31 mouse cellular contexts compared by ENCODE assay signal in the genomic region with DNA sequence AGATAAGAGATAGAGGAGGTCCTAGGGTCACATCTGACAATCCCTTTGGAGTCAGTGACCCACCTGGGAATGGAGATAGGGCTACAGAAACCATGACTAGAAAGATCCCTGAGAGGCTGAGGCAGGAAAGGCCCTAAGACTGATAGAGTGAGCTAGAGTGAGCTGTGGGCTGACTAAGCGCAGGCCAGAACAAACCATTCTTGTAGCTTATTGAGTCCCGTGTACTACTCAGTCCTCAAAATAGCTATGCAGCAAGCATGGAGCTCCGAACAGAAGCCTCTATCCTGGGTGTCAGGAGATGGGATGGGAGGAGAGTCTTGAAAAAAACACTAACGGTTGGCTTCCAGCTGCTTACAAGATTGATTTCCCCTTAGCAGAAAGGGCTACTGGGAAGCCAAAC.
"Had no signal": no experiment of that assay in that cellular context is flagged by ENCODE, and none has a peak within 500 bp of the region (broad histone marks: within the 10 kb centered on the region; RNA-seq: fewer than 3 reads in every experiment).

No protein-coding gene starts in this region.

- H3K4me2 ChIP-seq: limb, embryonic 12.5 days; limb, embryonic 13.5 days; limb, embryonic 15.5 days; liver, embryonic 11.5 days; liver, embryonic 12.5 days; liver, embryonic 13.5 days; liver, embryonic 15.5 days; lung, embryonic 14.5 days; lung, embryonic 15.5 days; midbrain, embryonic 11.5 days; midbrain, embryonic 12.5 days; midbrain, embryonic 13.5 days; midbrain, embryonic 15.5 days; neural tube, embryonic 12.5 days had no signal

- H3K9ac ChIP-seq: limb, embryonic 12.5 days; limb, embryonic 13.5 days; limb, embryonic 15.5 days; liver, embryonic 12.5 days; liver, embryonic 13.5 days; liver, embryonic 14.5 days; liver, embryonic 15.5 days; liver, postnatal 0 days; lung, embryonic 14.5 days; lung, embryonic 15.5 days; midbrain, embryonic 12.5 days; midbrain, embryonic 13.5 days; midbrain, embryonic 15.5 days; neural tube, embryonic 12.5 days had no signal

- H3K9me3 ChIP-seq: limb, embryonic 10.5 days; limb, embryonic 12.5 days; limb, embryonic 13.5 days; limb, embryonic 15.5 days; liver, embryonic 12.5 days; liver, embryonic 13.5 days; liver, embryonic 15.5 days; lung, embryonic 15.5 days; megakaryocyte, embryonic 14.5 days; midbrain, embryonic 10.5 days; midbrain, embryonic 12.5 days; midbrain, embryonic 13.5 days; midbrain, embryonic 15.5 days; neural tube, embryonic 12.5 days had no signal

- H3K4me3 ChIP-seq: limb, embryonic 10.5 days; limb, embryonic 12.5 days; limb, embryonic 13.5 days; limb, embryonic 15.5 days; liver, embryonic 12.5 days; liver, embryonic 13.5 days; liver, embryonic 15.5 days; lung, embryonic 15.5 days; megakaryocyte, embryonic 14.5 days; midbrain, embryonic 10.5 days; midbrain, embryonic 12.5 days; midbrain, embryonic 13.5 days; midbrain, embryonic 15.5 days; myocyte; neural tube, embryonic 12.5 days had no signal

- H3K27me3 ChIP-seq: limb, embryonic 12.5 days; limb, embryonic 13.5 days; limb, embryonic 15.5 days; liver, embryonic 12.5 days; liver, embryonic 13.5 days; liver, embryonic 15.5 days; lung, embryonic 15.5 days; megakaryocyte, embryonic 14.5 days; midbrain, embryonic 12.5 days; midbrain, embryonic 13.5 days; midbrain, embryonic 15.5 days; neural tube, embryonic 12.5 days had no signal

- ATAC-seq: liver, embryonic 12.5 days; liver, postnatal 0 days; lung, postnatal 0 days; midbrain, embryonic 13.5 days; midbrain, embryonic 15.5 days; midbrain, embryonic 16.5 days had no signal

- DNase-seq: left cerebral cortex, postnatal 4 days; liver; liver, embryonic 13.5 days; liver, postnatal 0 days; lung, adult 18-20 months; lung, embryonic 14.5 days; lung, postnatal 10 days; lung, postnatal 14 days; lung, postnatal 36 days; lung, postnatal 4 days; midbrain, embryonic 14.5 days had no signal

- H3K36me3 ChIP-seq: limb, embryonic 10.5 days; limb, embryonic 12.5 days; limb, embryonic 13.5 days; limb, embryonic 15.5 days; liver, embryonic 12.5 days; liver, embryonic 13.5 days; liver, embryonic 15.5 days; lung, embryonic 15.5 days; midbrain, embryonic 10.5 days; midbrain, embryonic 12.5 days; midbrain, embryonic 13.5 days; midbrain, embryonic 15.5 days; neural tube, embryonic 12.5 days had no signal

- H3K27ac ChIP-seq: limb, embryonic 10.5 days; limb, embryonic 12.5 days; limb, embryonic 13.5 days; limb, embryonic 15.5 days; liver, embryonic 12.5 days; liver, embryonic 13.5 days; liver, embryonic 14.5 days; liver, embryonic 15.5 days; lung, embryonic 15.5 days; macrophage; midbrain, embryonic 10.5 days; midbrain, embryonic 12.5 days; midbrain, embryonic 13.5 days; midbrain, embryonic 15.5 days; neural tube, embryonic 12.5 days had no signal
